8 mouse cellular contexts compared by ENCODE assay signal in the genomic region with DNA sequence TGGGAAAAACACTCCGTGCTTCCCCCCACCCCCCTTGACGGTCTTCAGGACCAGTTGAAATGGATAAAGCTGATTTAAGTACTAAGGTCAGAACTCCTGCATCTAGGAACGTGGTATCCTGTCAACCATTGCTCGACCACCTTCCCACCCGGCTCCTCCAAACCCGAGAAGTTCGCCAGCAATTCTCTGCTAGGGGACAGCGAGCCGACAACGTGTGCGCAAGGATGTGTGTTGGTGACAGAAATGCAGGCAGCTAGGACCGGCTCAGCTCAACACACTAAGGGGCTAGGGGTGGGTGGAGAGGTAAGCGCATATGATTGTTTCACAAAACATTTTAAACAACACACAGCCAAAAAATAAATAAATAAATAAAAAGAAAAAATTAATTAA. TPM values are rescaled to one million over a fixed set of nuclear protein-coding genes. Genes with fewer than 3 reads are reported as not detected.
DNase-seq lines count a peak whose midpoint lies in the region; ATAC-seq lines count a peak whose summit lies in the region.

No protein-coding gene starts in this region.

- H3K4me1 ChIP-seq in forebrain, embryonic 10.5 days: peaks cover 54% of the 10 kb centered on the region
- no peaks in the 10 kb centered on the region; the same call in 1 of the 2 replicates for H3K4me1 ChIP-seq in hindbrain, embryonic 11.5 days (replicated peaks; ENCODE audit: control insufficient read depth, insufficient read depth, low read length)
- H3K4me1 ChIP-seq in midbrain, embryonic 12.5 days: peaks cover 36% of the 10 kb centered on the region

- WGBS in forebrain, embryonic 10.5 days: 0% methylated on average over 13 of the region's 13 CpGs
- 0% methylated on average over 13 of the region's 13 CpGs for WGBS in hindbrain, embryonic 11.5 days
- under 1% methylated on average over 13 of the region's 13 CpGs for WGBS in midbrain, embryonic 12.5 days

- DNase-seq in adrenal gland, adult (ENCODE audit: inconsistent age in 2 of 2, low spot score in 1 of 2): peak; percentile 50 to 81
- no peak for DNase-seq in adrenal gland, adult 8-10 months
- peak; percentile 48 for DNase-seq in adrenal gland, postnatal 10 days
- peak; percentile 49 for DNase-seq in forebrain, embryonic 10.5 days (ENCODE audit: extremely low spot score, low spot score)
- DNase-seq in hindbrain, embryonic 11.5 days (ENCODE audit: low spot score): peak; percentile 63
- peak; percentile 50 for DNase-seq in left cerebral cortex, postnatal 4 days
- DNase-seq in testis, postnatal 10 days (ENCODE audit: low spot score): peak; percentile 46

- no peak for ATAC-seq in hindbrain, embryonic 11.5 days (ENCODE audit: low FRiP score)
- no peak for ATAC-seq in midbrain, embryonic 12.5 days (ENCODE audit: low FRiP score, low read depth)

- H3K36me3 ChIP-seq in forebrain, embryonic 10.5 days (replicated peaks): no peaks in the 10 kb centered on the region
- H3K36me3 ChIP-seq in hindbrain, embryonic 11.5 days (ENCODE audit: control insufficient read depth, insufficient read depth, low read length): no peaks in the 10 kb centered on the region
- H3K36me3 ChIP-seq in midbrain, embryonic 12.5 days: no peaks in the 10 kb centered on the region

- intact Hi-C loops in left cerebral cortex, postnatal 4 days (cut with DNase I): loop anchor here (2.0 to 10.0 kb wide), 3 partner anchors 74 to 324 kb away; no protein-coding TSS in a partner anchor

- no peaks in the 10 kb centered on the region for H3K27me3 ChIP-seq in forebrain, embryonic 10.5 days (ENCODE audit: poor library complexity, severe bottlenecking)
- H3K27me3 ChIP-seq in hindbrain, embryonic 11.5 days (ENCODE audit: control insufficient read depth, insufficient read depth, low read length): no peaks in the 10 kb centered on the region
- H3K27me3 ChIP-seq in midbrain, embryonic 12.5 days: no peaks in the 10 kb centered on the region

- peak overlapping the region; percentile 88 for H3K9ac ChIP-seq in hindbrain, embryonic 11.5 days (ENCODE audit: low read depth, low read length)
- H3K9ac ChIP-seq in midbrain, embryonic 12.5 days (replicated peaks): peak overlapping the region; percentile 99

- H3K9me3 ChIP-seq in forebrain, embryonic 10.5 days: no peaks in the 10 kb centered on the region
- no peaks in the 10 kb centered on the region for H3K9me3 ChIP-seq in hindbrain, embryonic 11.5 days (ENCODE audit: control insufficient read depth, low read length)
- no peaks in the 10 kb centered on the region for H3K9me3 ChIP-seq in midbrain, embryonic 12.5 days

- H3K4me2 ChIP-seq in hindbrain, embryonic 11.5 days (replicated peaks; ENCODE audit: low read depth, low read length): peak overlapping the region; percentile 69
- H3K4me2 ChIP-seq in midbrain, embryonic 12.5 days (replicated peaks): peak overlapping the region; percentile 67

- peak overlapping the region; percentile 83 for H3K4me3 ChIP-seq in forebrain, embryonic 10.5 days
- H3K4me3 ChIP-seq in hindbrain, embryonic 11.5 days (ENCODE audit: low read depth, low read length): peak overlapping the region; percentile 77
- H3K4me3 ChIP-seq in midbrain, embryonic 12.5 days: peak overlapping the region; percentile 69

- H3K27ac ChIP-seq in forebrain, embryonic 10.5 days: peak overlapping the region; percentile 100
- H3K27ac ChIP-seq in hindbrain, embryonic 11.5 days (ENCODE audit: low read depth, low read length): peak overlapping the region; percentile 100
- peak overlapping the region; percentile 100 for H3K27ac ChIP-seq in midbrain, embryonic 12.5 days (replicated peaks)

RNA-seq across cellular contexts. Expression of a gene that starts 1.7 kb away (rescaled TPM):
- total RNA-seq in adrenal gland, adult 8-10 months (2022): 10 to 100 TPM; 15.1 to 32.1 (median 27.0) TPM
- 10 to 100 TPM; 15.9 to 21.8 TPM for total RNA-seq in adrenal gland, postnatal 10 days (2021)
- polyA plus RNA-seq in forebrain, embryonic 10.5 days (2016; fragmentation: Nextera tagmentation; extraction: Ambion mirVana): 10.0 and 13.8 TPM in 2 replicates
- polyA plus RNA-seq in hindbrain, embryonic 11.5 days (2014; fragmentation: Nextera tagmentation; extraction: Ambion mirVana): 31.4 and 33.6 TPM in 2 replicates
- 100 to 1,000 TPM; 153 to 161 TPM for total RNA-seq in left cerebral cortex, postnatal 4 days (2021)
- 40.8 and 41.1 TPM in 2 replicates for polyA plus RNA-seq in midbrain, embryonic 12.5 days (2016; fragmentation: Nextera tagmentation; extraction: Ambion mirVana)

Comparison
In these comparisons a context has a peak if more than half of its experiments do, and no peak if none do; other contexts are left out.
1. RNA of a gene that starts 1.7 kb away (total RNA-seq): 153 to 161 TPM in left cerebral cortex, postnatal 4 days; 15.1 to 32.1 TPM in adrenal gland, adult 8-10 months and 15.9 to 21.8 TPM in adrenal gland, postnatal 10 days; every median in the first group is over 4 times any median in the second.
2. Peak in every context shown above with its lines, with median percentiles within 50 percentile points of each other: H3K27ac ChIP-seq and H3K4me3 ChIP-seq.